Mouse (Mus musculus) testis, postnatal 14 days (tissue): ENCODE results near the gene Gaa.

Experiments
- DNase-seq: peaks from one replicate; pipeline ENCODE4 v3.0.0; 2021; ENCODE audit warnings: low spot score

Gene Gaa

DNA sequence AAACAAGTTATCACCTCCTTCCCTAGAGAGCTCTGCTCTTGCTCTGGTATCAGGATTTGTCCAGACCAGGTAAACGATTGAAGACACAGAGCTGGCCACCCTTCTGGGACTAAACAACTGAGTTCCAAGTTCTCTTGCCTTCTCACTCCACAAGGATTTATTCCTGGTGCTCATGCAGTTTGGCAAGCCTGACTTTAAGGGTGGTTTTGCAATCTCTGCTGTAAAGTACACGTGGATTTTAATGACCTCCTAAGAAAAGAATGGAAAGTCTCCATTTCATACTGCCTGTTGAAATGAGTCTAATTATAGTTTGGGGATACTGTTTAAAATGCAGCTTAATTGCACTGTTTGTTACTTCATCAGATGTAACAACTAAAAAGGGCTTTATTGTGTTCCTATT lies 33.3 kb downstream of the Gaa start:
- no peak for DNase-seq

DNA sequence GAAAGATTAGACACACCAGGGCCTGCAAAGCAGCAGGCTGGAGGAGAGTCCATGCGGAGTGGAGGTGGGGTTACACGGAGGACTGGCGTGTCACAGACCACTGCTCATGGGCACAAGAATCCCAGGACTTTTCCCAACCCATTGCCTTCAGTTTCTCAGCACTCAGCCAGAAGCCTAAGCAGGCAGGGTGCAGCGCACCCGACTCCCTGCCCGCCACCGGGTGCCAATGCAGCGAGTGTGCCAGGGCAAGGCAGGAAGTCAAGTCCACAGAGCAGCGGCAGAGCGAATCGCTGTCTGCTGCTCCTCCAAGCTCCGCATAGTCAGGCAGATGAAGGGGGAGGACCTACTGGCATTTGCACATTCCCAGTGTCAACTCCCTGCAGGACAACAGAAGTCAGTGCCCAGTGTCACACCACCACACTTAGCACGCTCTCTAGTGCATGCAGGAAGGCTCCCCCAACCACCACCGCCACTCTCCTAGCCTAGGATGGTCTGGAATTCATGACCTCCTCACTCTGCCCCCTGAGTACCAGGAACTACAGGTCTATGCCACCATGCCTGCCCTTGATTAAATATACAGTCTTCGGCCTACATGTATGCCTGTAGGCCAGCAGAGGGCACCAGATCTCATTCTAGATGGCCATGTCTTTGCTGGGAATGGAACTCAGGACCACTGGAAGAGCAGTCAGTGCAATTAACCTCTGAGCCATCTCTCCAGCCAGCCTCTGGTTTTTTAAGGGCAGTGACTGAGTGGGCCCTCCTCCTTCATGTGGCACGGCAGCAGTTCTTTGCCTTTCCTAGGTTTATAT lies 37.4 kb downstream of the Gaa start:
- DNase-seq, result no peak

DNA sequence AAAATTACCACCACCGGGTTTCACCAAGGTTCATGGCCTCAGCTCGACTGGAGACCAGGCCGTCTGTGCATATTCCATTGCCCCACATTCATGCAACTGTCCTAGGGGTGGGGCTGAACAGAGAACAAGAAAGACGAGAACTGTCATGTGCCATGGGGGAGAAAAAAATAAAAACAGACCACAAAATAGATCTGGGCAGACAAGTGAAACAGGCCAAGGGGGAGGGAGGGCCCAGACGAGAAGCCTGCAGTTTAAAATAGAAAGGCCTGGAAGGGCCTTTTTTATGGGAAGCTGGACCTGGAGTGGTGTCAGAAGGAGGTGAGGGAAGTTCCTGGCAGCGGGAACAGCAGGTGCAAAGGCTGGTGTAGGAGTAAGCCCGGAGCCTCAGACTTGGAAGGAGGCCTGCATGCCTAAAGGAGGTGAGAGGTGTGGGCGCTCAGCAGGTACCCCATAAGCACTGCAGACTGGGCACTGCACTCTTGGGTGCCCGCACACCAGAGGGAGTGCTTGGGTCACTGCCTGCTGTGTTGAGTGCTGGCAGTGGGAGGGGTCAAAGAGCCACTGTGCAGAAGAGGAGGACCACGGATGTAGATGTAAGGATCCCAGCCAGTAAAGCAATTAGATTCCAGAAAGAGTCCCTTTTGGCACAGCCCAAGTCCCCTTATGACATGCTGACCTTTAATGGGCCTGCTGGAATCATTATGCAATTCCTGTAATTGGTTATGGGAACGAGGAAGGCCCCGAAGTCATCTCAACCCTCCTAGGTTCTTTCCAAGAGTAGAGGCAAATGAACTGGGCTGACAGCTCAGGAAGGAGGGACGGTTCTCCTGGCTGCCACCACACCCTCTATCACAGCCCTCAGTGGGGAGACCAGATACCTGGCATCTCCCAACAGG lies 39.3 kb downstream of the Gaa start:
- DNase-seq, result no peak

DNA sequence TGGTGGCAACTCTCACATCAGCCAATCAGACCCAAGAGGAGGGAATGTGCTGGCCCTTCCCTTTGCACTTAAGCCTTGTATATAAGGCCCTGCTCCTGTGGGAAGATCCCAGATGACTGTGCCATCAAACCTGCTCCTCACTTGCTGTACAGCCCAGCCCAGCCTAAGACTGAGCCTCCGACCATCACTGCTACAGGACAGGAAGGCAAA lies 39.9 kb downstream of the Gaa start, which contains the start of gene Card14:
Gene Card14, plus strand, starts transcription at position 111 of the 210 bp plus-strand sequence.
- DNase-seq, result no peak

DNA sequence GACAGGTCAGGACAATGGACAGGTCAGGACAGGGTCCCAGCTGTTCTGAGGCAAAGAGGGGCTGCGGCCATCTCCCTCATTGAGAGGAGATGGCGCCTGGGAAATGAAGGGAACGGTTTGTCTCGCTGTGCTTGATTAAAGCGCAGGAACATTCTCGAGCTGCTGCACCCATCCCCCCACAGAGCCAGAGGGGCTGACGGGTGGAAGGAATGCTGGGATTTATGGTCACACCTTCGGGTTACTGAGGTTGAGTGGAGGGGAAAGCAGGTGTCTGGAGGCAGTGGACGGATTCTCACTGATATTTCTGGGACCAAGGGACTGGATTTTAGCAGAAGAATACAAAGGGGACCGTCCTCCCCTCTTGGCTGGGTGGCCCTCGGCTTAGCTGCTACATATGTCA lies 40.2 kb downstream of the Gaa start:
- DNase-seq, result no peak

DNA sequence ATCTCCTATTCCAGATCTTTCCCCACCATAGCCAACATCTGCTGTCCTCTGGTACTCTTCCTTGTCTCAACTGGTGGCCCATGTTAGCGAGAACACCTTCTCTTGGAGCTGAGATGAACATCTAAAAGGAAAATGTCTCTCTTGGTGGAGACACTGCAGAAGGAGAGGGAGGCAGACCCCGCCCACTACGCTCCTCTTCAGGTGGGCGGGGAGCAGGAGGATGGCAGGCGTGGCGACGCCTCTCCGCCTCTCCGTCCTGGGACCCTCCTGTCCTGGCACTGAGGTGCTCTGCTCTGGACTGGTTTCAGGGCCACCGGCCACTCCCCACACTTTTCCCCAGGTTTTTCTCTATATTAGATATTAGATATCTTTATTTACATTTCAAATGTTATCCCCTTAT lies 42.9 kb downstream of the Gaa start:
- no peak for DNase-seq

DNA sequence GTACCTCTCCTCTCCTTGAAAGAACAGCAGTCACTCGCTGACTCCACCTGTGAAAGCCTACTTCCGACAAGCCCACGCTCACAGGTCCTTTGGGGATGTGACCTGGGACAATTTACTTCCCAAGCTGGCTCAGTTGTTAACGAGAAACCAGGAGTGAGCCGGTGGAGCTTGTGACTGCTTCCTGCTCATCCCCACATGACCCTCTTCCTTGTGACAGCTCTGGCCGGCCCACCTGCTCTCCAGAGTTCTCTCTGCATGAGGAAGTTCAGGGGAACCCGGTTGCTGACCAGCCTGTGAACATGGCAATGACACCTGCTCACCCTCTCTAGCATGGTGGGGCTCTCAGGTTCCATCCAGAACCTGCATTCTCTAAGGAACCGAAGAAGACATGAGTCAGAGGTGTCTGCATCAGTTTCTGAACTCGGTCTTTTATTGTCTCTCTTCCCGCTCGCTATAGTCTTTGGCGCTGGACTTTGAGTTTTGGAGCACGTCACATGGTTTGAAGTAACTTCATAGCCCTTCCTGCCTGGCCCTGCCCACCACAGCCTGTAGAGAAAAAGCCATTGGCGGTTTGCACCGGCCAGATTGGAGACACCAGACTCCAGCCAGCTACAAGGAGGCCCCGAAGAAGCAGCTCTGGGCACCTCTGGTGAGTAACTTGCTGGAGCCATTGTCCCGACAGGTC lies 46.7 kb downstream of the Gaa start:
- DNase-seq, result no peak

DNA sequence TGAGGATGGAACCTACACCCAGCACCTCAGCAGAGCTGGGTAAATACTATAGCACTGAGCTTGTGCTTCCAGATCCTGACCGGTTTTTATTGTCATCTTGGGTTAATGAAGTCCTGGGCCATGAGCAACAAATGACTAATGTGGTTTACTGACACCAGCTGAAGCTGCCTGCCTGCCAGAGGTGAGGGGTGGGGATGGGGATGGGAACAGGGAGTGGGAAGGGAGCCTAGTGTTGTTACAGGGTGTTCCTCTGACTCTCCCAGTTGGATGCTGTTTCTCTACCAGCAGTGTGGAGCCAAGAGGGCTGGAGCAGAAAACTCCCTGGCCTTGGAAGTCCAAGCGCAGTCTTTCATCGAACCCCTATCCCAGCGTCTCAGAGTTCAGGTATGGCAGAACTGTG lies 49.0 kb downstream of the Gaa start:
- peak; percentile 44 for DNase-seq

DNA sequence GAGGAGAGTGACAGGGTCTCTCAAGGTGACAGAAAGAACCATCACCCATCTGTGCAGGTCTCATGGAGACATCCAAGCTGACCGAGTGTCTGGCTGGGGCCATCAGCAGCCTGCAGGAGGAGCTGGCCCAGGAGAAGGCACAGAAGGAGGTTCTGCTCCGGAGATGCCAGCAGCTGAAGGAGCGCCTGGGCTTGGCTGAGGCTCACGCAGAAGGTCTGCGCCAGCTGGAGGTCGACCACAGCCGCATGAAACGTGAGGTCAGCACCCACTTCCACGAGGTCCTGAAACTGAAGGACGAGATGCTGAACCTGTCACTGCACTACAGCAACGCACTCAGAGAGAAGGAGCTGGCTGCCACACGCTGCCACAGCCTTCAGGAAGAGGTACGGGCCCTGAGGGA lies 54.8 kb downstream of the Gaa start:
- DNase-seq, result no peak

DNA sequence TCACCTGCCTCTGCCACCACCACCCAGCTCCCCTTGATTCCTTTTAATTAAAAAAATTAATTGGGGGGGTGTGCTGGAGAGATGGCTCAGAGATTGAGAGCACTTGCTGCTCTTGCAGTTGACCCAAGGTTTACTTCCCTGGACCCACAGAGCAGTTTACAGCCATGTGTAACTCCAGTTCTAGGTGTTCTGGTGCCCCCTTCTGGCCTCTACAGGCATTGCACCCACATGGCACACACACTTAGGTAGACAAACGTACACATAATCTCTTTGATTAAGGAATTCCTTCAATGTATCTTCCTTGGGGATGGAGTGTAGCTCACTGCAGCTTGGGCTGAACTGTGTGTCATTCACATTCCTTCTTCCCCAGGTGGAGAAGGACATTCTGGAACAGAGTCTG lies 57.4 kb downstream of the Gaa start:
- no peak for DNase-seq

DNA sequence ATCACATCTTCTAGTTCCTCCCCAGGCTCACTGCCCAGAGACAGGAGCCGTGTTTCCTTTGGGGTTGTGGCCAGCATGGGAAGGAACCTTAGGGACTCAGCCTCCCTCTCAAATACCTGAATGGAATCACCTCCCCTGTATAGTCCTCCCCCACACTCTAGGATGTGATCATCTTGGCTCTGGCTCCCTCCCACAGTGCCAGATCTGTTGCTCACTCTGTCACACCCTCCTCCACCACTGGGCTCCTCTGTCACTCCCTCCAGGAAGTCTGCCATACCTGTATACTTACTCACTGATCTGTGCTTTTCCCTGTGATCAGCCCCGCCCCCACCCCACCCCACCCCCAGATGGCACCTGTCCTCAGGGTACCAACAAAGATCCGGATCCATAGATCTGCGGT lies 62.9 kb downstream of the Gaa start:
- no peak for DNase-seq

DNA sequence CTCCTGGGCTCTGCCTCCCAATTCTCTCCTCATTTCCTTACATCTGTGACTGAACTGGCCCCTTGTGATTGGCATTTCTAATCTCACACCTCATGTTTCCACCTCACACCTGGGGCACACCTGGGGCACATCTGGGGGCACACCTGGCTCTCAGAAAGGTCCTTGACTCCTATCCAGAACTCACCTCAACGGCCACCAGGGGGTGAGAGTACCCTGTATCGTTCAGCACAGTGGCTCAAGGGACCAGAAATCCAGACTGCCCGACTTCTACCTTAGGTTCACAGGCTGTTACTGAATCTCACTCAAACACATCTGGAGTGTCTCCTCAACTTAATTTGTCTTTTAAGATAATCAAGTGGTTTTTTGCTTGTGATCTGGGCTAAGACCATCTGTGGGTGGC lies 64.3 kb downstream of the Gaa start:
- no peak for DNase-seq
